Mouse (Mus musculus) left cerebral cortex, adult 18-20 months (tissue): Measurements from ENCODE around the gene Gm49403. TPM values are rescaled to one million over a fixed set of nuclear protein-coding genes. Genes with fewer than 3 reads are reported as not detected.
"Not testable (repeated sequence)": the region's sequence is repeated elsewhere in the genome, so short reads cannot be mapped to it uniquely, and the experiment has no call there.

Experiments
- DNase-seq, 2 experiments: peaks; one replicate each; pipeline ENCODE4 v3.0.0; 2021 to 2022; ENCODE audit warnings: low spot score in 2 of 2, mixed read lengths in 1 of 2
- total RNA-seq, 2 experiments: library from RNA; stranded (reverse); gene quantifications; 2 replicates each; pipeline ENCODE4 v1.2.3; 2021

Gene Gm49403
- total RNA-seq, 2 experiments from 2014 or later = not detected

DNA sequence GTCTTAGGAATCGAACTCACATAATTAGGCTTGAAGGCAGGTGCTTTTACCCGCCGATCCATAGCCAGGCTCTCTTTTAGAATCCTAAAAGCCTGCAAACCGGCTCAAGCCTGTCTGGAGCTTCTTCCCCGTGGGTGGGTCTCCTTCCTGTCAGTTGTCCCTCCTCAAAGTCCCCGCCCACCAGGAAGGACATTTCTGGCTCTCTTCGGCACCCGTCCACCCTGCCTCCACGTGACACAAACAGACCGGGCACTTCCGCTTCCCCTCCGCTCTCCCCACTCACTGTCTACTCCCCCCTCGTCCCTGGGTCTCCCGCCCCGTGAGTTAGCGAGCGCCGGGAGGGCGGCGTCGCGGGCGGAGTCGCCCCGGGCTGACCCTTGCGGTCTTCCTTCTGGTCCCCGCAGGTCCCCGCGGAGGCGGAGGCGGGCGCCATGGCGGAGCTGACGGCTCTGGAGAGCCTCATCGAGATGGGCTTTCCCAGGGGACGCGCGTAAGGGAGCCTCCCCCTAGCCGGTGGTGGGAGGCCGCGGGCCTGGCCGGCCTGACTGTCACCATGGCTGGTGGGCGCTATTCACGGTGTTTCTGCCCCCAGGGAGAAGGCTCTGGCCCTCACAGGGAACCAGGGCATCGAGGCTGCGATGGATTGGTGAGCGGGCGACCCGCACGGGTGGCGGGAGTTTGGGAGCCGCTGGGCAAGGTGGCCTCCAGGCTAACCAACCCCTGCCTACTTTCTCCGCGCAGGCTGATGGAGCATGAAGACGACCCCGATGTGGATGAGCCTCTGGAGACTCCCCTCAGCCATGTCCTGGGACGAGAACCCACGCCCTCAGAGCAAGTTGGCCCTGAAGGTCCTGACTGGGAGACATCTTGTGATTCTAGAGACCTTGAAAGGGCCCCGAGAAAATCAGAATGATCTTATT is 12.2 kb upstream of the Gm49403 start, which contains the start of gene Ubxn1:
Gene Ubxn1, plus strand, starts transcription at position 230 of the 920 bp plus-strand sequence.
- DNase-seq = peak; percentile 98 to 99

DNA sequence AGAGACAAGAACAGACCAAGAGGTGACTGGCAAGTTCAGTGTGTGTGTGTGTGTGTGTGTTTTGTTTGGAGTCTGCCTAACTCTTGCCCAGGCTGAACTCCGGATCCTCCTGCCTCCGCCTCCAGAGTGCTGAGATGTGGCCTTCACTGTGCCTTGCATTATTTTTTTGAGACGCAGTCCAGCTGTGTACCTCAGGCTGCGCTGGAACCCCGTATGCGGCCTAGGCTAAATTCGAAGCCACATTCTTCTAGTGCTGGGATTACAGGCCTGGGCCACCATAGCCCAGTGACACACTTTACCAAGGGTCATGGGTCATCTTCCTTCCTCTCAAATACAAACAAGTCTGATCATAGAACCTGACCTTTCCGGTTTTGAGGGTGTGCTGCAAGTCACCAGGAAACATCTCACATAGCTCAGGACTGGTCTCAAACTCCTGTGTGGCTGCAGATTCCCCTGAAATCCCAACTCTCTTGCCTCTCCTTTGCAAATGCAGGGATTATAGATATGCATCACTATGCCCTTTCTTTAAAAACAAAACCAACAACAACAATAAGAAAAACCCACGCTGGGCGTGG is 11.4 kb upstream of the Gm49403 start:
- no peak for DNase-seq

DNA sequence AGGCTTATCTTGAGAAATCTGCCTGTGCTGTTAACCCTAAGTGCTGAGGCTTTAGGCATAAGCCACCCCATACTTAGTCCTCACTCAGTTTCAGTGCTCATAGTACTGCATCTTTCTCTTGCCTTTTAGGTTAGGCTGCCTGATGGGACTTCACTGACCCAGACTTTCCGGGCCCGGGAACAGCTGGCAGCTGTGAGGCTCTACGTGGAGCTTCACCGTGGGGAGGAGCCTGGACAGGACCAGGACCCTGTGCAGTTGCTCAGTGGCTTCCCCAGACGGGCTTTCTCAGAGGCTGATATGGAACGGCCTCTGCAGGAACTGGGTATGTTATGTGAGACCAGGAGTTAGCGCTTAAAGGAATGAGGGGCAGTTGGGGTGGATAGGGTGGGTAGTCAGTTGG is 8.7 kb upstream of the Gm49403 start:
- DNase-seq = no peak

DNA sequence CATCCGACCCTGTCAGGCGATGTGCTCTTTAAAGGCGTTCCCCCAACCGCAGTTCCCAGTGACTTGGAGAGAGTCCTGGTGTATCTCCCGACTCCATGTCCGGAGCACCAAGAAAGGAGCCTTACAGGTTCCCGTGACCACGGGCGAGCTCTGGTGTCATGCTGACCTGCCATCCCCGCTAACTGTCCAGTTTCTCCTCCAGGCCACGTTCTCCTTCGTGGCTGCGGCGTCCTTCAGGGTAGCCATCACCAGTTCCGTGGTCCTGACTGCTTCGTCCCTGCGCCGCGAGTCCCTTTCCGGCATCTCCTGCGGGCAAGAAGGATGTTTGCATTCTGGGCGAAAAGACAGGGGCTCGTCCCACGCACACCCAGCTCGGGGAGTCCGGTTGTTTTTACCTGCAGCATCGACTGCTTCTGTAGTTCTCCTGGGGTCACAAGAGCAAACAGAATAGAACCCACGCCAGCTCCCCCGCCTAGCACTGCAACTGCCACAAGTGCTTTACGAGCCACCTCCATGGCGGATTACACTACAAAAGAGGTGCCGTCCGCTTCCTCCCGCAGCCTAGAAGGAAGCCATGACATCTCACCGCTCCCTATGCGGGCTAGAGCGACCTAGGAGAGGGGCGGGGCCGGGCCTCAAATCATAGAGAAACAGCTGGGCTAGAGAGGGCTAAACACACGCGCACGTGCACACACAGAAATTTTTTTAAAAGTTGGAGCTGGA is 3.3 kb upstream of the Gm49403 start, which contains the start of gene Uqcc3:
Gene Uqcc3, minus strand, starts transcription at position 613 of the 723 bp plus-strand sequence.
- DNase-seq = peak; percentile 85 to 90

DNA sequence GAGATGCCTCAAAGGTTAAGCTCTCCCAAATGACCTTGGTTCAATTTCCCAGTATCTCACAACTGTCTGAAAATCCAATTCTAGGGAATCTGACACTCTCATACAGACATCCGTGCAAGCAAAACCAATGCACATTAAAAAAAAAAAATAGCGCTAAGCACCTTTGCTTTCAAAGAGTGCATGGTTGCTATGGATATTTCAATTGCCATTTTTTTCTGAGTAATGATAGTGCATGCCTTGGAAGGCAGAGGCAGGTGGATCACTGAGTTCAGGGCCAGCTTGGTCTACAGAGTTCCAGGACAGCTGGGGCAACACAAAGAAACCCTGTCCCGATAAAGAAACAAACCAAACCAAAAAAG is 2.7 kb upstream of the Gm49403 start:
- no peak for DNase-seq

- DNase-seq = no peak
Measured at GRCm38 (mm10) chr19:8886916-8887584, 3.3 kb downstream of the Gm49403 start.

DNA sequence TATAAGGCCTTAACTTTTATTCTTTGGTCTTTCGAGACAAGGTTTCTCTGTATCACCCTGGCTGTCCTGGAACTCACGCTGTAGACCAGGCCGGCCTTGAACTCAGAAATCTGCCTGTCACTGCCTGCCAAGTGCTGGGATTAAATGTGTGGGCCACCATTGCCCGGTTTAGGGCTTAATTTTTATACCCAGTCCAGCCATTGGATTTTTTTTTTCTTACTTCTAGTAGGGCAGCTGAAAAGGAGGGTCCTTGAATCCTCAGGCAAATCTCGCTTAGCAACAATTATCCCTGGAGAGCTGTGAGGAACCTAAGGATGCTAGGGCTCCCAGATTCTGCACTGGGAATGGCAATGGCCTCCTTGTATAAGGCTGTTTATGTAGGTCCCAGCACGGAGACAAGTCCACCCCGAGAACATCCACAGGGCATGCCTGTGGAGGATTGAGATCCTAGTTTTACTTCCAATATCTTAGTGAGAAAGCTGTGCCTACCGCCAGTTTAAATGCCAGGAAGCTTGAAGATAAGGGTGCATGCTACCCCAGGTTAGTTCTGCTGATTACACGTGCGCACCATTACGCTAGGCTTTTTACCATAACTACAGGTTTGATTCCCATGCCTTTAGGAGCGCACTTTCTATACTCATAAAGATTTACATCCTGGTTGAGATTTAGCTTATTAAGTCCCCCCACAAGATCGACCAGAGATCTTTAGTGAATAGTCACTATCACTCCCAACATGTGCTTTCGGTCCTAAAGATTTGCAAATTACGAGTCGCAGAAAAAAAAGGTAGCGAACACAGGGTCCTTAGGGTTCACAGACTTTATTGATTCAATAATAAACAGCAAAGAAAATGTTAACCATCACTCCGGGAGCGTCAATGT is 4.1 kb downstream of the Gm49403 start:
- no peak for DNase-seq

GRCm38 (mm10) chr19:8888511-8889385 is 5.0 kb downstream of the Gm49403 start, which contains the start of the genes 1810009A15Rik and Gm49416:
1810009A15Rik (plus strand) TSS chr19:8888853.
Gm49416 (plus strand) TSS chr19:8888926.
- DNase-seq = peak; percentile 93 to 94

DNA sequence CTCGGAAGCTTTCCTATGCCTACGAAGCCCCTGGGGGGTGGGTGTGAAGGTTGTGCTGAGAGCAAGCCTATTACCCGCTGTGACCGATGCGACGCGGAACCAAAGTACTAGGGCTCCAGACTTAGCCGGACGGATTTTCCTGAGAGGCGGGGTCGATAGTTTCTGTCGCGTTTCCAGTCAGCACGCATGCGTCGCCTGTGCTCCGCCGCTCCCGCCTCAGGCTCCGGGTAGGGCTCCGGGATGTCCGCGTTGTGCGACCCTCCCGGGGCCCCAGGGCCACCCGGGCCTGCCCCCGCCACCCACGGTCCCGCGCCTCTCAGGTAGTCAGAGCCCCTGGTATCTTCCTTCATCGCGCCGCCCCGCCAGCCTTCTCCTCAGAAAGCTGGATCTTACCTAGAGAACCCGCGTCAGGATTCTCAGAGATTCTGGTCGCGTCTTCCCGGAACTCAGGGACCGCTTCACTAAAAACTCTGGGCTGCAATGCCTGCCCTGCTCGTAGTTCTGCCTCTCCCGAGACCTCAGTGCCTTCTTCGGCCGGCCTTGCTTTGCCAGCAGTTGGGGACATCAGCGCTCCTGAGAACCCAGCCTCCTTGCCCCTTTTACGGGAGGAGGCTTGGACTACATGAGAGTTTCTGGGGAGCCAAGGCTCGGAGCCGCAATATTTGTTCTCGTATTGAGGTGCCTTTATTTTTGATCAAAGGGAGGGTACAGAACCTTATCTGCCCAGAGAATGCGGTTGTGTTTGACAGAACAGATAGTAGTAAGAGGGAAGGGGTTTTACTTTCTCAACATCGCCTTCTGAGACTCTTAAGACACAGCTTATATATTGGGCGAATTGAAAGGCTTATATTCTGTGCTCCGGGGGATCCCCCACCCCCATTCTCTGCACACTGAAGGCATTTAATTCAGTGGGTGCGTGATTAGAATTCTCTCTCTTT is 9.4 kb downstream of the Gm49403 start, which contains the start of gene Ints5:
Gene Ints5, plus strand, starts transcription at position 177 of the 938 bp plus-strand sequence.
- peak; percentile 84 to 87 for DNase-seq

- no peak for DNase-seq
Measured at GRCm38 (mm10) chr19:8895397-8895960, 11.7 kb downstream of the Gm49403 start.

- not testable (repeated sequence) for DNase-seq
Measured at GRCm38 (mm10) chr19:8896231-8896630, 12.5 kb downstream of the Gm49403 start.

GRCm38 (mm10) chr19:8897211-8897864 is 13.6 kb downstream of the Gm49403 start:
- DNase-seq = not testable (repeated sequence)

DNA sequence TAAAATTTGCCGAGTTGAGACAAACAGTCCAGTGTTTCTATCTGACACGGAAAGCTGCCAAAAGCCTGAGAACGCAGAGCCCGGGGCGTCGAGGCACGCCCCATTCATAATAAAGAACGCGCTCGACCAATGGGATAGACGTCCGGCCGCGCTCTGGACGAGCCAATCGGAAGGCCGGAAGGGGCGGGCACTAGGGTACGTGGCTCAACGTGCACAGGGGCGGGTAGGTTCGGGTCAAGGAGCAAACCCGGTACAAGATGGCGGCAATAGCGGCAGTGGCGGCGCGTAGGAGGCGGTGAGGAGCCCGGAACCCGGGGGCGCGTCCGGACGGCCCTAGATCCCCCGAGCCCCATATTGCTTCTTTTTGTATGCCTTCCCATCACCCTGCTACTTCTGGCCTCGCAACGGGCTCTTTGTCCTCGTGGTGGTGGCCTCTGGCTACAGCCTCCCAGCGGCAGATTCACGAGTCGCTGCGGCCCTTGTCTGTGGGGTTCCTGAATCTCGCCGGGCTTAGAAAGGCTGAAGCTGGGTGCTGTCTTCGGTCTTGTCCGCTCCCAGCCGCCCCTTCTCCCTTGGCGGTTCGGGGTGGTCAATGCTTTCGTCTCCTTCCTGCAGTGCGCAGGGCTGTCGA is 14.2 kb downstream of the Gm49403 start, which contains the start of gene Ganab:
Gene Ganab, plus strand, starts transcription at position 207 of the 631 bp plus-strand sequence.
- peak; percentile 95 to 99 for DNase-seq

GRCm38 (mm10) chr19:8898576-8898975 is 14.8 kb downstream of the Gm49403 start:
- DNase-seq = no peak

DNA sequence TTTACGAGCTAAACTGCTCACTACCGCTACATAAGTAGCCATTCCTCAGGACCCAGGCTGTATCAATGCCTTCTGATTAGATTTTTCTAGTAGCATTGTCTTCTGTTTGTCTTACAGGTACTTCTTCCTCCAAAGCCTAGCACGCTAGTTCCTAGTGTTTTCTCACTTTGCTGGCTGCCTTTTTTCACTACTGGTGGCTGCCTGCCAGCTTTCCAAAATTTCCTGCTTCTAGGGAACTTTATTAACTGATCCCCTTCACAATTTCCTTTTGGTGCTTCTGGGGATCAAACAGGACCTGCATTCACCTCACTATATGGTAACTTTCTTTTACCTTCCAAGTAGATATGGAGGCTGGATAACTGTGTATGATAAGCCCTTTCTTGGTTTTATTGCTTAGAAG is 15.3 kb downstream of the Gm49403 start:
- no peak for DNase-seq

DNA sequence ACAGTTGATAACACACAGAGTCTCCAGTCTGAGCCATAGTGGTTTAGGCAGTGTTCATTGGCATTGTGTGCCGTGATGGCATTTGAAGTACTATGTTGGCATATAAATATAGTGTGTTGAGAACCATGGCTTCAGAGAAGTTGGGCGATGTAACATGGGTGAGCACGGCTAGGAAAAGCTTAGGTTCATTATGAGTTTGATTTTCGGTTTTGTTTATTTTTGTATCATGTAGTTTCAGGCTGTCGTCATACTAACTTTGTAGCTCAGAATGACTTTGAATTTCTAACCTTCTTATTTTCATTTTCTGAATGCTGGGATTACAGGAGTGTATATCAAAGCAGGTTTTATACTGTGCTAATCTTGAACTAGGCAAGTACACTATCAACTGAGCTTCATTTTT is 19.7 kb downstream of the Gm49403 start:
- no peak for DNase-seq
